Mouse (Mus musculus) kidney, adult 18-20 months (tissue): ENCODE results near the gene Icmt.
A peak's percentile ranks its signal among the peaks of the same experiment; 100 is the strongest.

ENCODE experiments used
- DNase-seq: peaks from one replicate; pipeline ENCODE4 v3.0.0; 2021

The Icmt gene

DNA sequence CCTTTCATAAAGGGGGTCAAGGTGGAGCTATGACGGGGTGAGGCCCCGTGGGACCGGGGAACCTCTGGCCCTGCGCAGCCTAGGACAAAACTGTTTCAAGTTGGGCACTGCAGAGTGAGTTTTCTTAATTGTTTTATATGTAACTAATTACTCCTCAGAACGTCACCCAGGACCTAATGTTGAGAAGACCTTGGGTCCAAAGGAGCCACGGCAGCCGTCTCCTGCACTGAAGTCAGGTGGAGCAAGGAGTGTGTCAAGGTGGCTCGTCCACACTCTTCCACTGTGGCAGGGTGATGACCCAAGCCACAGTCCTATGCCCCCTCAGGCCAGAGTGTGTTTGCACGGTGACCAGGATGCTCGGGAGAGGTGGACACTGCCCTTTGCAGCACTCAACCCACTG, 6.1 kb downstream of the Icmt start:
- peak; percentile 54 for DNase-seq

DNA sequence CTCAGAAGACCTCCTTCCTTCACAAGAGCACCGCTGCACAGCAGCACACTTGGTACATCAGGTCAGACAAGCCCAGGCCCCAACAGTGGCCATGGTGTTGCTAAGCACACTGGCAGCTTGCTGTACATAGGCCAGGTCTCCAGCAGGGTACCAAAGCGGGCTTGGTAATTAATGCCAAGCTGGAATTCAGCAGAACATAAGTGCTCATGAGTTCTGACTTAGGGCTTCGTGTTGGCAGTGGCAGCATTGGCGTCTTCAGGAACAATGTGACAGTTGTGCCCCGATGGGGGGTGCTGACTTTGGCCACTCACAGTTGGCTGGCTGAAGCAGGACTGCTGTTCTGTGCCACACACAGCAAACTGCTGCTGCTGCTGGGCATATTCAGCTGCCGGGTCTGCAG, 7.7 kb downstream of the Icmt start:
- no peak for DNase-seq

DNA sequence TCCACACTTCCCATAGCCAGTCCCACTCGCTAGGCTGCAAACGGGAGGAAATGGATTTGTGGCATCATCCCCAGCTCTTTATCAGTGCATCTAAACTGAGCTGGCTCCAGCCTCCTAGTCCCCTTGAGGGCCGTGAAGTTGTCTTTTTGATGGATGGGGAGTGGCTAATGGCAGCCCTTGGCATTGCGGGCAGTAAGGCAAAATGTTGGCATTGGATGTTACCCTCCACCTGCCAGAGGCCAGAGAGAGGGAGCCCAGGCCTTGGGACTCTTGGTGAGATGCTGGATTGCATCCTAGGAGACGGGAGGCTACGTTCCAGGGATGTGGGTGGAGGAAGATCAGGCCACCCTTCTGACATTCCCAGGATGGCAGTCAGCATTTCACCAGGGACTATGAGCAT, 9.0 kb downstream of the Icmt start:
- no peak for DNase-seq

DNA sequence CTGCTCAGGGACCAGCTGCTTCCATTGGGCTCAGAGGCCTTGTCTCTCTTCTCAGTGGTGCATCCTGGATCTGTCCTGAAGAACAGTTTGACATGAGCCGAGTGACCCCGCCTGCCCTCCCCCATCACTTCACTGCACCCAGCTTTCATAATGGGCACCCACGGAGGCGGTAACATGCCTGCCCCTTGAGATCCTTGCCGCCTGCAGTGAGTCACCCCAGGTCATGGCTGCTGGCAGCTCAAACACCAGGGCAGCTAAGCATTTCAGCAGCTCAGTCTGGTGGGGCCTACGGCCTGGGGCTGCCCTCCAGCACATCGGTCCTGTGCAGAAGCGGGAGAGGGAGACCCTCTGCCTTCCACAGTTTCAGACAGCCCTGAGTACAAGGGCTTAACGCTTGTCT, 10.5 kb downstream of the Icmt start:
- no peak for DNase-seq

DNA sequence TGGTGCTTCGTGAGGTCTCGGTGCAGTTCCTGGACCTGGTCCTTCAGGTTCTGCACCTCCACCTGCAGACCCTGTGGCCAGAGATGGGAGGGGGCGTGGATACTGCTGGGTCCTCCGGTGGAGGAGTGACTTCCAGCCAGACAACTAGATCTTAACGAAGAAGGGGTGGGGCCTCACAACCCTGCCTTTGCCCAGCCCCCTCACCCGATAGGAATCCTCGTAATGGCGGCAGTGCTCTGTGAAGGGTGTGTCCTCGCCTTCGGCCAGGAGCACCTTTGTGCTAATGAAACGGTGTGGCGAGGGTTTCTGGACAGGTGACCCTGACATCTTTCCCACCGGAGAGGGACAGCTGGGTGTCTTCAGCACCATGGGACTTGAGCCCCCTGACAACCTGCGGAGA, 15.2 kb downstream of the Icmt start:
- DNase-seq: no peak

DNA sequence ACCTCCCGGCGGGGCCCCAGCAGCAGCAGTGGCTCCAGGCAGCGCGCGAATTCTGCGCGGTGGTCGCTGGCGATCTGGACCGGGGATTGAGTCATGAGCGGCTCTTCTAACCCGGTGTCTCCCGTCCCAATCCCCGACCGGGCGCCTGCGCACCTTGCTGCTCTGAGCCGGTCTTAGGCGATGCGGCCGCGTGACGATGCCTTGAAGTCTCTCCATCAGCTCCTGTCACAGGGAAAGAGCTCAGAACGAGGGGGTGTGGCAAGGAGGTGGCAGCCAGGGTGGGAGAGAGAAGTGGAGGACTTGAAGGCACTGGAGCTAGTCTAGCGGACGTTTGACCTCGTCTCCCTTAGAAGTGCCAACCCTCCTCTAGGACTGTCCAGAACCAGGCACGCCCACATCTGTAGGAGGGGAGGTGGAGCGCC, 16.2 kb downstream of the Icmt start:
- DNase-seq: peak; percentile 33

DNA sequence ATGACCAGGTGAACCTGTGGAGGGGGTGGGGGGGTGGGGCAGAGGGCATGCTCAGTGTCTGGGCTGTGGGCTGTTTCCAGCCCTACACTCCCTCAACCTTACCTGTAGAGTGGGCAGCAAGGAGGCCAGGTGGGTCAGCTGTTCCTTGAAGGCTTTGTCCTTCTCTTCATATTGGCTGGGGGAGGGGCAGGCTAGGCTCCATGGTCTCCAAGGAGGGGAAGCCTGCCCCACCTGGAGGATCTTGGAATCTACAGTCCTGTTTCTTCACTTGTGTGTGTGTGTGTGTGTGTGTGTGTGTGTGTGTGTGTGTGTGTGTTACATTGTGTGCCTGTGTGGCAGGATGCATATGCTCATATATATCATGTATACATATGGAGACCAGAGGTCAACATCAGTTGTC, 16.9 kb downstream of the Icmt start:
- no peak for DNase-seq

DNA sequence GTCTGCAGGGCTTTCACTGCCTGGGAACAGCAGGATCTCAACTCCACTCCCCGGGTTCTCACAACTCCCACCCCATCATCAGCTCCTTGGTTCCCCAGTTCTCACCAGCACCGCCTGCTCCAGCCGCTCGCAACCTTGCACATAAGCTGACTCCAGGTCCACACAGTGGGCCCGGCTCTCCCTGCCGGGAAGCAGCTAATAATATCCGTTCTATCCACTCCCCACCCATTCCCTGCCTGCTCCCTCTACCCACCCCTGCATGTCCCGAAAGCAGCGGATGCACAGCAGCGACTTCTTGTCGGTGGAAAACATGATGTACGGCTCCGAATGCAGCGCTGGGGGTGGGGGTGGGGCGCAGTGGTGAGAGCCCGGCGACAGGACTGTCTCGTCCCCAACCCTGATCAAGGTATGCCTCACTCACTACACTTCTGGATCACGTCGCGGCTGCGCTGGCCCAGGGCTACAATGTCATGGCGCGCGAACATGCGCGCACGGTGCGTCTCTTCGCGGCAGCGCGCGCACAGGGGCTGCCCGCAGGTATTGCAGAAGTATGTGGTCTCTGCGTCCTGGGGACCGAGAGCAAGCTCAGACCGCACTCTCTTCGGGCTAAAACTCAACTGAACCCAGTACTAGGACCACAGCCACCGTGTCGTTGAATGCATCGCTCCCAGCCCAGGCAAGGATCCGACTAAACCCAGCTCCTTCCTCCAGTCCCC, 18.6 kb downstream of the Icmt start:
- no peak for DNase-seq

DNA sequence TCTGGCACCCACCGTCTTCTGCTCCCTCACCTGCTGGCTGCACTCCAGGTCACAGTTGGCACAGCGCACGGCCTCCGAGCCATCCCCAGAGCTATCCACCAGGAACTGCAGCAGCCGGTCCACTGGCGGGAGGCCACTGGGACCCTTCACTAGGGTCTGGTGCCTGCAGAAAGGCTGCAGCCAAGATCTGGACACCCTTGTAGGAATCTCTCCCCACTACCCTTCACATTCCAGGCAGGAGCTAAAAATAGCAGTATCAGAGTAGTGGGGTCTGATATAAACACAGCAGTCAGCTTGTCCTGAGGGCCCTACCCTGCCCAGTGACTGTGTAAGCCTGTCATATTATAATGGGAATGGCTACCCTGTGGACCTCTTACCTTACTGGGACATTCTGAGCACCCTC, 20.6 kb downstream of the Icmt start:
- DNase-seq: no peak

DNA sequence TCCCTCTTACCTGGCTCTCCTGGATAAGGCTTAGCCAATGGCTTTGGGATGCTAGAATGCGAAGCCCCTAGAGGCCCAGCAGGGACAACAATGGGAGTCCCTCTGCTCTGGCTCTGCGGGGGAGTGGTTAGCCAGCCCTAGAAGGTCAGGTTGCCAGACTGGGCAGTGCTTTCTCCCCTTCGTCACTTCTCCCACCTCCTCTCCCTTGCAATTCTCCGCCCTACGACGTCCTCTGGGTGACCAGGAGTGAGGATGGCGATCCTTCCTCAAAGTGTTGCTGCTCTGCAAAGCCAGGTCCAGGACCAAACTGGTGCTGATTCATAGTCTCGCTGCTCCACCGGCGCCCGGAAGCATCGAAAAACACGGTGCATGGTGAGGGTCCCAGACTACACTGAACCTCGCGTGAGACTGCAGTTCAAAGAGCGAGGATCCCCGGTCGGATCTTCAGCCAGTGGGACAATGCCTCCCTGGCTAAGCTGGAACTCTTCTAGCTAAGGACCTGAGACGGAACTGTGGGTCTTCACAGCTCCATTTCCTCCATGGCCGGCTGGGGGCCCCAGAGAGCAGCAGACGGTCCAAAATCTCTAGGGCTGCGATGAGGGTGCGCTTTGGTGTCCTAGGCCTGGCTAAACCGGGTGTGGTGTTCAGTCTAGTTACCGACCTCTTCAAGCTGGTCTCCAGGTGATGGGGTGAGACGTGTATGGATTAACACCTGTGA, 21.6 kb downstream of the Icmt start, which contains the start of gene Rnf207:
Gene Rnf207 (minus strand): TSS at position 477 of the 718 bp plus-strand sequence.
- DNase-seq: peak; percentile 66

DNA sequence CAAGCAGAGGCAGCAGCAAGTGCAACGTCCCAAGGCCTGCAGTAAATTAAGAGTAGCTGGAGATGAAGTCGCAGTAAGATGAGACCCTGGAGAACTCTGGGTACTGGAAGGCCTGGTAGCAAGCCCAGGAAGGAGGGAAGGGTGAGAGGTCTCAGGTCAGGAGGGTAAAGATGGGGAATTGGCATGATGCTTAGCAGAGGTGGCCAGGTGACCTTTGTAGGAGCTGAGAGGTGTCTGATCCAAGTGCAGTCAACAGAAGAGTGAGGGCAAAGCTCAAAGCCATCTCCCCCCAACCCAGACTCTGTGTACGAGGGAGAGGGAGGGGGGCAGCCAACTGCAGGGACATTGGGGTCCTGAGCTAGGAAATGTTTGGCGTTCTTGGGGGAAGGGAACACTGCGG, 24.4 kb downstream of the Icmt start:
- DNase-seq: peak; percentile 25

DNA sequence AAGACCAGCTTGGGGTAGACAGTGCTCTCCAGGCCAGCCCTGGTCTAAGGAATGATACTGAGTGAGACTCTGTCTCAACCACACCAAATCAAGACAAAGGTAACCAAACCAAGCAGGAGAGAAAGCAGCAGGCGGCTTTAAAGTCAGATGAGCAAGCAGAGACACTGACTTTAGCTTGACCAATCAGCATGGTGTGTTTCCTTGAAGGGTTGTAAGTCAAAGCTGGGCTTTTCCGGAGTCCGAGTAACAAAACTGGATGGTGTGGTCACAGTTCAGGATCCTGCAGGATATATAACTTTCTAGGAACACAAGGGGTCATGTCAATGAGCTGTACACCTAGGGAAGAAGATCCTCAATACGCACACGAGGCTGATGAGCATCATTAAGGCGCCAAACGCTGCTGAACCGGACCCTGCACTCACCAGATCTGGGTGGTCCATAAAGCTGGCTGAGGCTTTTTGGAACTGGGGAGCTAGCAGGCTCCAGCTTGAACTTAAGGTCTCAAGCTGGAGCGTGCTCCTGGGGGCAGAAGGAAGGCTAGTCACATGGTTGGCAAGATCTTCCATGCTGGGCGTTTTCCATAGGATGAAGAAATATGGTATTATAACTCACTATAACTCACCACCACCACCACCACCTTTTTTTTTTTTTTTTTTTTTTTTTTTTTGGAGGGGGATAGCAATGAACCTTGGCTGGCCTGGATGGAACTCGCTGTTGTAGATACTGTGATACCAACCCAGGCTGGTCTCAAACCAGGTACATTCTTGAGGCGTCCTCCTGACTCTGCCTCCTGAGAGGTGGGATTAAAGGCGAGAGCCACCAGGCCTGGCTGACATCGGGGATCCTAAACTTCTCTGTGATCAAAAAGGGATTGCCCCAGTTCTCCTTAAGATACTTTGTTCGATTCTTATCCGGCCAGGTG, 27.9 kb downstream of the Icmt start:
- no peak for DNase-seq

DNA sequence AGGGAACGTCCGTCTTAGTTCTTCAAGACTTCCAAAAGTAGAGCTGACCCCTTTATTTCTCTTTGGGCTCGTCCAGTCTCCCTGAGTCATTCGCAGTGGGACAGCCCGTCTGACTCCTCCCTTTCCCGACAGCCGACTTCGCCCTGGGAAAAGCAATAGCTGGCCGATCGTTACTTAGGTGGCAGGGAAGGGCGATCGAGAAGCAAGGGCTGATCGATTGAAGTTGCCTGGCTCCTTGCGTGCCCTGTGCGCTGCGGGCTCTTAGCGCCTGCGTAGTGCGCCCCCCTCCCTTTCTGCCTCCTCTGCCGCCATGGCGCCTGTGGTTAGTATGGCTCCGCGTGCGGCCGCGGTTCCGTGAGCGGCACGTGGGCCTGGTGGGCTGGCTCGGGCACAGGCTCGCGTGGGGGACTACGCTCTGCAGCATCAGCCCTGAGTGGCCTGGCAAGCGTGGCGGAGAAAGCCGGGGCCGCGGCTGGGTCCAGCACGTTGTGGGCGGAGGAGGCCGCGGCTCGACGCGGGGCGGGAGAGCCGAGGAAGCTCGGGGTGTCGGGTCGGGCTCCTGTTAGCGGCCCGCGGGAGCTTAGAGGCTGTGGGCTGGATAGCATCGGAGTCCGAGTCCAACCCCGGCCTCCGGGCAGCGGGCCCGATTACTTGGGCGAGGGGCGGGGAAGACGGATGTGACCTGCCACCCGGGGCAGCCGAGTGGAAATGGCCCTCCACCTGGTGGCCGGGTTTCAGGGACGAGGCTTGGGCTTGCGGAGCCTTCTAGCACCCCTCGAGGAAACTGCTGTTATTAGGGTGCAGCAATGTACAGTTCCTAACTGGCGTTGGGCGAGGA, 28.8 kb downstream of the Icmt start, which contains the start of gene Rpl22:
Gene Rpl22 (plus strand): TSS at position 169 of the 838 bp plus-strand sequence.
- DNase-seq: peak; percentile 91

DNA sequence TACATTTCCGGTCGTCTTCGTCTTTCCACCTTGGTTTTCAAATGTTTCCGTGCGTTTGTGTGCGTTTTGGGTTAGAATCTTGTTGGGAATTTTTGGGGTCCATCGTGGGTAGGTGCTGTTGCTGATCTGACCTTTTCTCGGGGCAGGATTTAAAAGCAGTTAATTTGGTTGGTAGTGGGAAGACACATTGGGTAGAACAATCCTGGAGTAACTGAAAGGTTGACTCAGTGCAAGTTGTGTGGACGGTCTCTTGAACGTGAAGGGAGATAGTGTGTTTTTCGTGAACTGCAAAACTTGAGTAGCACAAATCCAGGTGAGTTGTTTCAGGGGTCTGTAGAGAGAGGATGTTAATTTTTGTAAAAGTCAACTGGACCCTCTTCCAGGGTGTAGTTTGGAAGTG, 29.5 kb downstream of the Icmt start:
- no peak for DNase-seq

DNA sequence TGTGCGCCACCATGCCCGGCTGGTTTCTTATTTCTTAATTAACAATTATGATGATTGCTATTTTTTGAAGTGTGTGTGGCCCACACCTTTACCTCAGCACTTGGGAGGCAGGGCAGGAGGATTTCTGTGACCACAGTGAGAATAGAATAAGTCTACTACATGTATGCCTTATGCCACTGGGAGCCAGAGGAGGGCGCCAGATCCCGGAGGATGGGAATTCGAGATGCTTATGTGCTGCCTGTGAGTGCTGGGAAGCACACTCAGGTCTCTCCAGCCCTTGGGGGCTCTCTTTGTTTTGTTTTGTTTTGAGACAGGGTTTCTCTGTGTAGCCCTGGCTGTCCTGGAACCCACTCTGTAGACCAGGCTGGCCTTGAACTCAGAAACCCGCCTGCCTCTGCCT, 31.7 kb downstream of the Icmt start:
- DNase-seq: peak; percentile 40

DNA sequence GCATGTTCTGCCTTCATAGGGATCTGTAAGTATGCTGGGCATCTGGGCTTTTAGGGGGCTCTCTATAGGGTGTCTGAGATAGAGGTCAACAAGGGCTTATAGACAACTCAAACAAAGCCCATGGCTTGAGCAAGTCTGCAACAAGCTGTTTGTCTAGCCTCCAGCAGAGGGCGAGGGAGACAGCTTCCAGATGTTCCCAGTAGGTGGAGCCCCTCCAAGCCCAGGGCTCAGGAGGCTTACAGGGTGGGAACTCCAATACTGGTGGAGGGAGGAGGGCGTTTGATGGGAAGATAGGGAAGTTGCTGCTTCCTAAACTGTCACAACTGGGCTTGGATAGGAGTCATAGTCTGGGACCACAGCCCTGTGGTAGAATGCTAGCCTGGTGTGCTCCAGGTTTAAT, 35.9 kb downstream of the Icmt start:
- peak; percentile 66 for DNase-seq

DNA sequence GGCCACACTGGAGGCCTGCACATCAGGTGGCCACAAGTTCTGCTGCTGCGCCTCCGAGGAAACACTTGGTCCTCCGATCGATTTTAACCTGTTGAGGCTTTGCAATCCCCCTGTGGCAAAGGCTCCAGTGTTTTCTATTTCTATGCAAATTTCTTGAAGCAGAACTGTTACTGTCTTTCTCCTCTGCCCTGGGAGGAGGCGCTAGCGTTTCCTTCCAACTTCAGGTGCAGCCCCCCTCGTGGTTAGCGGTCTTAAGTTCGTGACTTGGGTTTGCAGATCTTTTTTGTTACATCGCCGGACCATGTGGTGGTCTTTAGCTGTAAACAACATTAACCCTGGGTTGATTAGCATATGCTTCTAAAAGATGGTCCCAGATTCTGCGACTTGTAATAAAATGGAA, 36.6 kb downstream of the Icmt start:
- no peak for DNase-seq

DNA sequence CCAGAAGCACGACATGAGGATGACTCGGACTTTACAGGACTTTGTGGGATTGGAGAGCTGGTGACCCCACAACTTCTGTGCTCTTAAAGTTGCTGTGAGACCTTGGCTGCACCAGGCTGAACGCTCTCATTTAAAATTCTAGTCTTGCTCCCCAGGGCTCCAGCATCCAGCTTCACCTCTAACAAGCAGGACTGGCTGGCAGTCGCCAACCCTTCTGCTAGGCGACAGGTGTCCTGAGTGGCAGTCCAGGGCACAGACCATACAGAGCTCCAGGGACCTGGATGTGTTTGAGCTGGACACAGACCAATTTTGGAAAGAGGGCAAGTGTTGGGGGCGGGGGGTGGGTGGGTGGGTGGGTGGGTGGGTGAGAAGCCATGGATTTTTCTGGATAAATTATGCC, 40.7 kb downstream of the Icmt start:
- DNase-seq: no peak

DNA sequence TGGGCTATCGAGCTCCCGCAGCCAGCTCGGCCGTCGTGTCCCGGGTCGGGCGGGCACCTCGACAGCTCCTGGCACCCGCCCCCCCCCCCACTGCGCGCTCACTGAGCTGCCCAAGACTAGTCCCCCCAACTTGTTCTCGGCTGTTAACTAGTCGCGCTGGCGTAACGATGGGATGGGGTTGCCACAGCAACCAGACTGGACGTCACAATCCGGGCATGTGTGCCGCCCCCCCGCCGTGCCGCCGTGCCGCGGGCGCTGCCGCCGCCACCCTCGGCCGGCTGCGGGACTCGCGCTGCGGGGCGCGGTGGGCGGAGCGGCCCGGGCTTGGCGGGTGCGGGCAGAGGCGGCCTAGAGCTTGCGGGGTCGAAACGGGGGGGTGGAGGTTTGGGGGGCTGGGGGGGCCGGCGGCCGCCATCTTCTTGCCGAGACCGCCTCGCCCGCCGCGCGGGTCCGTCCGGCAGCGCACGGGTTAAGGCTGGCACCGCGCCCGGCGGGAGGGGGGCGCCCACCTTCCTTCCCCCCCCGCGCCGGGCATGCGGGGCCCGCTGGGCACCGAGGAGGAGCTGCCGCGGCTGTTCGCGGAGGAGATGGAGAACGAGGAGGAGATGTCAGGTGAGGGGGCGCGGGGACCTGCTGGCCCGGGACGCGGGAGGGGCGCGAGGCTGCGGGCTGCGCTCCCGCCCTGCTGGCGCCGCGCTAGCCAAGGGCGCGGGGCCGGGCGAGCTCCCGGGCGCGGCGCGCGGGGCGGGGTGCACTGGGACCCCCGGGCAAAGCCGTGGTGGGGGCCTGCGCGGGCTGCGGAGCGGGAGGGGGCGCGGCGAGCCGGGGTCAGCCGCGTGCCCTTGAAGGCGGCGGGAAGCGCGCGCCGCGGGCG, 41.6 kb downstream of the Icmt start, which contains the start of gene Chd5:
Gene Chd5 (plus strand): TSS at position 233 of the 874 bp plus-strand sequence.
- no peak for DNase-seq

DNA sequence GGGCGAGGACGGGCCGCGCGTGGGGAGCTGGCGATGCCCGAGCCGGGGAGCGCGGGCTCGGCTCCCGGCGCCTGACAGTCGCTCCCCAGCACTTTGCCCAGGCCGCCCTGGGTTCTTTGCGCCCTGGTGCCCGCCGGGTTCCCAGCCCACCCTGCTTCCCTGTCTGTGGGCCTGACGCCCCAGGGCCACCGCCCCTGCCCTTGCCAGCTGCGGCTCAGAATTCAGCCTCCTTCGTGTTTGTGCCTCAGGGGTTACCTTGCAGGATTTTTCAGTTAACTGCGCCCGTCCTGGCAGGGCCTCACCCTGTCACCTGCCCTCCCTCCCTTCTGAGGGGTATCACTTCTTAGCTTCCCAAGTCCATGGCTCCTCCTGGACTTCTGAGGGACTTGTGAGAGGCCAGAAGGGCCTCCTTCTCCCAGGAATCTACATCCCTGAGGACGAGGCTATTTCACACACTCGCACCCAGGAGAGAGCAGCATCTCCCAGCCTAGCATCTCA, 42.3 kb downstream of the Icmt start:
- DNase-seq: no peak
